Mouse (Mus musculus) cerebellum, postnatal 14 days (tissue): Measurements from ENCODE around the gene Sowahd.
"Not testable (repeated sequence)": the region's sequence is repeated elsewhere in the genome, so short reads cannot be mapped to it uniquely, and the experiment has no call there.

Experiments
- DNase-seq, 2 experiments: peaks; one replicate each; pipeline ENCODE4 v3.0.0; 2021; ENCODE audit warnings: mixed read lengths in 2 of 2

Sowahd gene

DNA sequence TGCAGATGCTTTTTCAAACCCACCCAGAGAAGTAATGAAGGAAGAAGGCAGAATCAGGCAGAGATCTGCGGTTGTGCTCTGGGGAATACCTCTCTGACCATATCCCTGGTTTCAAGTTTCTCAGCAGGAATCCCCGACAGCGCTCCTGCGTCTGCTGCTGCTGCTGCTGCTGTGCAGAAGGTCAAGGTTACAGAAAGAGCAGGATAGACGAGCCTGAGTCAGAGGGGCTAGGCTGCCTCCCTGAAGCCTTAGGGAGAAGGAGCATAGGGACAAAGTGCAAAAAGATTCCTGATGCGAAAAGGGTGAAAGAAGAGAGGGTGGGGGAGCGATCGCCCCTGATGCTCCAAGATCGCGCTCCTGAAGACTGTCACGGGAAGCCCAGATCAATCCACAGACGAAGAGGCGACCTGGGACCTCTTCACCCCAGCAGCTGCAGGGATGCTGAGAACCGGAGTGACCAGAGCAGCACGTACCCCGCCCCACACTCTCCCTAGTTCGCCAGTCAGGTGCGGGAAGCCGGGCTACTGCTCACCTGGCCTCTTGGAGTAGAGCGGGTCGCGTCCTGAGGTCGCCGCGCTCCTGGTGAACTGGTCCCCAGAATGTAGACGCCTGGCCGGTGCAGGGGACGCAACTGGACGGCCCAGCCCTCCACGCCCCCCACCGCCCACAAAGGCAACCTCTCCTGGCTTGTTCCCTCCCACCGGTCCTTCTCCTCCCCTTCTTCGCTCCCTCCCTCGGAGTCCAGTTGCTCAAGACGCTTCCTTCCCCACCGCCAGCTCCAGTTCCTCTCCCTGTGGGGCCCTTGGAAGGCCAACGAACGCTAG is at the start of gene Sowahd:
Sowahd (plus strand) TSS at position 780 of the 824 bp plus-strand sequence.
- DNase-seq = peak in 1 of 2 experiments; percentile 4

- no peak for DNase-seq
These were observed 34.8 kb upstream of the Sowahd start for GRCm38 (mm10) chrX:37013870-37014269.

DNA sequence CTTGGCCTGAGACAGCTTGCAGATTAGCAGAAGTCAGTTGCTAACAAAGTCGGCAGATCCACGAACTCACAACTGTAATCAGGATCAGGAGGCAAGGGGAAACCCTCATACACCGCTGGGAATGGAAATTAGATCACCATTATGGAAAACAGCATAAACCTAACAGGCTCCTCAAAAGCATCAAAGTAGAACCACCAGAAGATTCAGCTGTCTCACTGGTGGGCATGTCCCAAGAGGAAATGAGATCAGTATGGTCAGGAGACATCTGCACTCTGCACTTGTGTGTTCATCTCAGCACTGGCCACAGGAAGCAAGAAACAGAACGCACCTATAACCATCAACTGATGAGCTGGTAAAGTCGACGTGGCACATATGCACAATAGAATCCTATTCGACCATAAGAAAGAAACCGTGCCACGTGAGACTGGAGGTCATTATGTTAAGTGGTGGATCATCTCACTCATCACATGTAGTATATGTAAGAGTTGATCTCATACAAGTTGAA is 30.4 kb upstream of the Sowahd start:
- no peak for DNase-seq

- DNase-seq = no peak
These were observed 29.6 kb upstream of the Sowahd start for GRCm38 (mm10) chrX:37019045-37019444.

GRCm38 (mm10) chrX:37022690-37023089 is 26.0 kb upstream of the Sowahd start:
- DNase-seq = peak; percentile 72 to 83

- DNase-seq = no peak
These were observed 24.9 kb upstream of the Sowahd start for GRCm38 (mm10) chrX:37023652-37024309.

DNA sequence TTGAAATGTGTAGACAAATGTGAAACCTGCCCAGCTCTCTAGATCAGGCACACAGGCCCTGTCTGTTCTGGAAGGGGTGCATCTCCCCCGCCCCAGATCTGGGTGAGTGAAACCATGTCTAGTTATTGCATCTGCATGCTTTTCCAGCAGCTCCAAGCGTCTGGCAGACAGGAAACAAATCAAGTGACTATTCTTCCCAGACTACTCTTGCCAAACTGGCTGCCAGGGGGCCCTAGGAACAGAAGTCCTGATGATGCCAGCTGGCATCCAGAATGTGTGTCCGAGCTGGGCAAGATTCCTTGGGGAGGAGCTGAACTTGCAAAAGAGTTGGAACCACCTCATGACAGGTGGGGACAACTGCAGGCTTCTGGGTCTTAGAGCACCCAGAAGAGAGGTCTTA is 20.3 kb upstream of the Sowahd start:
- DNase-seq = peak; percentile 62

- DNase-seq = peak; percentile 76 to 82
These were observed 5.9 kb upstream of the Sowahd start for GRCm38 (mm10) chrX:37042726-37043125.

GRCm38 (mm10) chrX:37048890-37049823 is 512 bp downstream of the Sowahd start:
- peak in 1 of 2 experiments; percentile 9 for DNase-seq

DNA sequence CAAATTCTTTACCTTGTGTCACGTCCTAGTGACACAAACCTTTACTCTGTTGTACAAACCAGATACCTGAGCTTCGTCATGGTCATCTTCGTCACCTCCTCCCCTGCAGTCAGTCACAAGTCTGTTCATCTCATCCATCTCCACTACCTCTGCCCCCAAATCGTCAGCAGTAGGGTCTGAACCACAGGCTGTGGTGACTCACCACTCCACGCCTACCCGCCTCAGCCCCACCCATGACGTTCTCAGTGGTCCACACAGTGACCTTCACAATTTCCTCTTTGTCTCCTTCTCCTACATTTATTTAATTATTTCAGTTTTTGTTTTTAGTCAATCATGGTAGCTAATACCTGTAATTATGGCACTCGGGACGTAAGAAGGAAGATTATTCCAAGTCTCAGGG is 15.3 kb downstream of the Sowahd start:
- no peak for DNase-seq

DNA sequence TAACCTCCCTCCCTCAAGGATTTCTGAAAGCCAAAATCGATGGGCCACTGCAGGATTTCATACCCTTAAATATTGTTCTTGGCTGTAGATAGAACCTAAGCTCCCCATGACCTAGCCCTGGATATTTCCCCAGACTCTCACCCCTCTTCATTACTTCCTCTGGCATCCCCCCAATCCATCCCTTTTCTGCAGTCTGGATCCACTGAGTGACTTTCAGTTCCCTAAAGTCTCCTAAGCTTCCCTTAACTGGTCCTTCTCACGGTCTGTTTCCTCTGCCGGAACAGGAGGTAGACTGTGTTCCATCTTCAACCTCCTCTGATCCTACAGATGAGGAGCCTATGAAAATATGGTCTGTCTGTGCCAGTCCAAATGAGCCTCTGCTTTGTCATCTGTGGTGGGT is 18.7 kb downstream of the Sowahd start:
- DNase-seq = no peak

- DNase-seq = no peak
These were observed 20.1 kb downstream of the Sowahd start for GRCm38 (mm10) chrX:37068766-37069165.

DNA sequence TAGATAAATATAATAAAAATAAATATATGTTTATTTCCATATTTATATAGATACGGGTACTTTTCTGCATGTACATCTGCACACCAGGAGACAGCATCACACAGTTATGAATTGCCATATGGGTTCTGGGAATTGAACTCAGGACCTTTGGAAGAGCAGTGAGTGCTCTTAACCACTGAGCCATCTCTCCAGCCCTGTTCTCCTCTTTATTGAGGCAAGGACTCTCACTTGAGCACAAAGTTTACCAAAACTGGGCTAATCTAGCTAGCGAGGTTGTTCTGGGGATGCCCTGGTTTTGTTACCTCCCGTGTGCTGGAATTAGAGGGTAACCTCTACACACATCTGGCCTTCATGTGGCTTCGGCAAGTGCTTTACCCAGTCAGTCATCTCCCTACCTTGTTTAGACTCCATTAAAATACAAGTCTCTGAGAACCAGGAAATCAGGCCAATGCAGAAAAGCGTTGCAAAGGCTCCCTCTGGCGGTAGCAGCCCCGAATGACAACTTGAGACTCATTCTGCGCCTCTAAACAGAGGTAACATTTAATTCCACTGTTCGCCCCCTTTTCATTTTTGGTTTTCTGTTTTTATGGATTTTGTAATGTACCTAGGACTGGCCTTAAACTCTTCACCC is 25.7 kb downstream of the Sowahd start:
- DNase-seq = peak; percentile 75 to 82

GRCm38 (mm10) chrX:37076651-37077050 is 28.0 kb downstream of the Sowahd start:
- DNase-seq = no peak

- DNase-seq = not testable (repeated sequence)
These were observed 31.7 kb downstream of the Sowahd start for GRCm38 (mm10) chrX:37080345-37080744.

DNA sequence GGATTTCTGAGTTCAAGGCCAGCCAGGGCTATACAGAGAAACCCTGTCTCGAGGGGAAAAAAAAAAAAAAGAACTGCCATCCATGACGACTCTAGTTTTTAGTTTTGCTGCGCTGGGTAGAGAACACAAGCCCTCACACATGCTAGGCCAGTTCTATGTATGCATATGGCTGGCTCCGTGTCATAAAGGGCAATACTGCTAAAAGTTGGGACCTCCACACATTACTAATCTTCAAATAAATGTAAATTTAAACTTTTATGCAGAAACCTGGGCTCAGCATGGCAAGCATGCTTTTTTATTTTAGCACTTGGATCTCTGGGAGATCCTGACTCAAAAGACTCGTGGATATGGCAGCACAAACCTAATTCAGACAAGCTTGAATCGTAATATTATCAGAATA is 32.5 kb downstream of the Sowahd start:
- DNase-seq = no peak

GRCm38 (mm10) chrX:37084318-37084926 is 35.8 kb downstream of the Sowahd start:
- peak; percentile 20 to 22 for DNase-seq

DNA sequence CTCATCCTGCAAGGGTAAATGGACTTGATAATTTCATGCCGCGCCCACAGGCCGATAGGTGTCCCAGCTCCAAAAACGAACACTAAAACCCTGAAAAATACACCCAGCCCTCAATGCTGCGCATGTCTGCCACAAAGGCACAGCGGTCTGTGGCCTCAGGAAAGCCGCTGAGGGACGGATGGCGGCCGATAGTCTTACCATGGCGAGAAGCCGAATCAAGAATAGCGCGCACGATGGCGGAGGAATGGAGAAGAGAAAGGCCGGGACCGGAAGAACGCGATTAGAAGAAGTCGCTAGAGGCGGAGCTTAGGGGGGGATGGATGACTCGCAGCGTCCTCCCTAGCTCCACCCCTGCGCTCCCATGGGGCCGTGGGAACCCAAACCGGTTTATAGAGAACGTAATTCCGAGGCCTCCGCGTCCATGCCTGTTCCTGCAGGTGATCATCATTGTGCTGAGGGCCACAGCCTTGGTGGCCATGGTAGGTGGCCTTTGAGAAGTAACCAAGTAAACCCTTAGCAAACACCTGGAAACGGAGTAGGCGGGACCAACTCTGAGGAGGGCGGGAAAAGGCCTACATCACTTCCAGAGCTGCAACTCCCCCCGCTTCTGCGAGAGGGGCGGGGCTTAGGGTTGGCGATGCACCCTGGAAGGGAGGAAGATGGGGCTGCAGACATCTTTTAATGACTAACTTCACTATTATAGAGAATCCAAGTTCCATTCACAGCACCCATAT is 36.4 kb downstream of the Sowahd start, which contains the start of gene Rpl39:
Rpl39 (minus strand) TSS at position 476 of the 734 bp plus-strand sequence.
- DNase-seq = peak; percentile 87 to 88

- DNase-seq = peak in 1 of 2 experiments; percentile 10
These were observed 37.0 kb downstream of the Sowahd start for GRCm38 (mm10) chrX:37085665-37086064.

- DNase-seq = no peak
These were observed 40.1 kb downstream of the Sowahd start for GRCm38 (mm10) chrX:37088778-37089177.

GRCm38 (mm10) chrX:37091457-37091856 is 42.8 kb downstream of the Sowahd start:
- no peak for DNase-seq
